ENCODE assay signal across 10 mouse cellular contexts in the genomic region with DNA sequence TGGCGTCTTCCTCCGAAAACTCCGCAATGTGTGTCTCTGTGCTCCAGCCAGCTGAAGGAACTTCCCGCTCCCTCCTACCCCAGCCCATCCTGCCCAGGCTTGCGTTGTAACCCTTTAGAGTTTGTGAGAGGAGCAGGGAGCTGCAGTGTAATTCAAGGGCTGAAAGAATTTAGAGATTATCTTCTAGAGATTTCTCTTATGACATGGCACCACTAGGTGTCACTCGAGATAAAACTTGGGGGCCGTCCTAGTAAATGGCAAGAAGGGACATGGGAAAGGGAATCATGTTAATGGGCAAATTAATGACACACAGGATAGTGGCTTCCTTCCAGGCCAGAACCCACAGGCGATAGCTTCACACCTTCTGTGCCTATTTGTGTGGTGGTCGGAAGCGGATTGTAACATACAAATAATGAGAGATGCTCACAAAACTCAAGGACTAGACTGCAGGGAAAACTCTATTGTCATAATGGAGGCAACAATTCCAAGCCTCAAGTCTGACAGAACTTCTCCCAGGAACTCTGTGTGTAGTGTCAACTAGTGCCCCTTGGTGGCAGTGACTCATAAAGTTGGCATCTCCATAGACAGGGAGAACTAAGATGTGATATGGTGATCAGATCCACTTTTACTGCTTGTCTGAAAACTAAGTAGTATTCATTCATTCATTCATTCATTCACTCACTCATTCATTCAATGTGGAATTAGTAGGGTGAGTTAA. TPM values are rescaled to one million over a fixed set of nuclear protein-coding genes. Genes with fewer than 3 reads are reported as not detected.
DNase-seq lines count a peak whose midpoint lies in the region; ATAC-seq and TF ChIP-seq lines count a peak whose summit lies in the region.
"Had no signal": no experiment of that assay in that cellular context is flagged by ENCODE, and none has a peak within 500 bp of the region (broad histone marks: within the 10 kb centered on the region; RNA-seq: fewer than 3 reads in every experiment).

No protein-coding gene starts in this region.

- H3K4me3 ChIP-seq in intestine, postnatal 0 days (ENCODE audit: low read depth, low read length) = no peak overlapping the region
- H3K4me3 ChIP-seq in intestine, embryonic 15.5 days (replicated peaks) = no peak overlapping the region
- no peak overlapping the region for H3K4me3 ChIP-seq in hindbrain, embryonic 14.5 days (replicated peaks; ENCODE audit: low read length)
- H3K4me3 ChIP-seq in limb, embryonic 15.5 days = no peak overlapping the region
- no peak overlapping the region for H3K4me3 ChIP-seq in intestine, embryonic 16.5 days (ENCODE audit: low read length)
- H3K4me3 ChIP-seq: embryonic facial prominence, embryonic 12.5 days had no signal

- peak; percentile 47 for DNase-seq in Muller cell, postnatal 12 days (ENCODE audit: inconsistent ontology term)
- peak; percentile 62 for DNase-seq in hindbrain, embryonic 14.5 days (ENCODE audit: low spot score)
- DNase-seq in retina, postnatal 1 day = peak; percentile 69

- no peaks in the 10 kb centered on the region for H3K36me3 ChIP-seq in intestine, postnatal 0 days (ENCODE audit: control insufficient read depth, insufficient read depth)
- no peaks in the 10 kb centered on the region for H3K36me3 ChIP-seq in intestine, embryonic 15.5 days
- H3K36me3 ChIP-seq in hindbrain, embryonic 14.5 days (replicated peaks; ENCODE audit: control insufficient read depth, insufficient read depth) = no peaks in the 10 kb centered on the region
- H3K36me3 ChIP-seq in limb, embryonic 15.5 days = no peaks in the 10 kb centered on the region
- H3K36me3 ChIP-seq in intestine, embryonic 16.5 days (ENCODE audit: control insufficient read depth, insufficient read depth, low read length) = no peaks in the 10 kb centered on the region
- H3K36me3 ChIP-seq: embryonic facial prominence, embryonic 12.5 days had no signal

- ATAC-seq in intestine, postnatal 0 days = no peak
- ATAC-seq in intestine, embryonic 15.5 days = no peak
- peak; percentile 78 for ATAC-seq in common myeloid progenitor, adult 5-6 weeks (replicated peaks; ENCODE audit: low read depth, poor library complexity, severe bottlenecking)
- ATAC-seq in hindbrain, embryonic 14.5 days (ENCODE audit: low FRiP score) = peak; percentile 62; the same call in 1 of the 2 replicates
- peak; percentile 35; the same call in 1 of the 2 replicates for ATAC-seq in limb, embryonic 15.5 days (ENCODE audit: insufficient number of reproducible peaks, low FRiP score, low TSS enrichment, low read depth)
- no peak for ATAC-seq in intestine, embryonic 16.5 days

- H3K9ac ChIP-seq in intestine, postnatal 0 days (ENCODE audit: low read depth, low read length) = no peak overlapping the region
- no peak overlapping the region for H3K9ac ChIP-seq in intestine, embryonic 15.5 days
- no peak overlapping the region for H3K9ac ChIP-seq in hindbrain, embryonic 14.5 days
- no peak overlapping the region for H3K9ac ChIP-seq in limb, embryonic 15.5 days
- no peak overlapping the region for H3K9ac ChIP-seq in intestine, embryonic 16.5 days (ENCODE audit: low read depth, low read length)
- H3K9ac ChIP-seq: embryonic facial prominence, embryonic 12.5 days had no signal

- H3K9me3 ChIP-seq in intestine, postnatal 0 days (ENCODE audit: control insufficient read depth) = no peaks in the 10 kb centered on the region
- no peaks in the 10 kb centered on the region for H3K9me3 ChIP-seq in intestine, embryonic 15.5 days
- H3K9me3 ChIP-seq in hindbrain, embryonic 14.5 days (ENCODE audit: control insufficient read depth, low read length) = no peaks in the 10 kb centered on the region
- no peaks in the 10 kb centered on the region for H3K9me3 ChIP-seq in limb, embryonic 15.5 days
- H3K9me3 ChIP-seq in intestine, embryonic 16.5 days (ENCODE audit: control insufficient read depth, low read length) = no peaks in the 10 kb centered on the region
- H3K9me3 ChIP-seq: embryonic facial prominence, embryonic 12.5 days had no signal

- H3K4me2 ChIP-seq in intestine, postnatal 0 days (replicated peaks; ENCODE audit: low read depth) = no peak overlapping the region
- H3K4me2 ChIP-seq in intestine, embryonic 15.5 days (replicated peaks) = no peak overlapping the region
- no peak overlapping the region for H3K4me2 ChIP-seq in hindbrain, embryonic 14.5 days (replicated peaks)
- no peak overlapping the region for H3K4me2 ChIP-seq in limb, embryonic 15.5 days
- H3K4me2 ChIP-seq in intestine, embryonic 16.5 days (ENCODE audit: low read depth, low read length) = no peak overlapping the region
- H3K4me2 ChIP-seq: embryonic facial prominence, embryonic 12.5 days had no signal

- H3K27me3 ChIP-seq in intestine, postnatal 0 days (replicated peaks; ENCODE audit: control insufficient read depth, insufficient read depth, low read length) = no peaks in the 10 kb centered on the region
- H3K27me3 ChIP-seq in intestine, embryonic 15.5 days (replicated peaks) = no peaks in the 10 kb centered on the region
- no peaks in the 10 kb centered on the region for H3K27me3 ChIP-seq in hindbrain, embryonic 14.5 days (ENCODE audit: control insufficient read depth, insufficient read depth, low read length)
- no peaks in the 10 kb centered on the region for H3K27me3 ChIP-seq in limb, embryonic 15.5 days
- no peaks in the 10 kb centered on the region for H3K27me3 ChIP-seq in intestine, embryonic 16.5 days (replicated peaks; ENCODE audit: control insufficient read depth, insufficient read depth, low read length)
- H3K27me3 ChIP-seq: embryonic facial prominence, embryonic 12.5 days had no signal

- WGBS in intestine, postnatal 0 days = 48% methylated on average over 10 of the region's 10 CpGs
- WGBS in intestine, embryonic 15.5 days = 54% methylated on average over 10 of the region's 10 CpGs
- 64% methylated on average over 10 of the region's 10 CpGs for WGBS in hindbrain, embryonic 14.5 days
- 36% methylated on average over 10 of the region's 10 CpGs for WGBS in limb, embryonic 15.5 days
- WGBS in intestine, embryonic 16.5 days = 47% methylated on average over 10 of the region's 10 CpGs

- TF ChIP-seq CTCF in intestine, postnatal 0 days (IDR thresholded peaks at IDR 0.05; ENCODE audit: low read depth) = peak; percentile 65

- H3K4me1 ChIP-seq in intestine, postnatal 0 days (replicated peaks; ENCODE audit: control insufficient read depth, insufficient read depth, low read length) = no peaks in the 10 kb centered on the region
- H3K4me1 ChIP-seq in intestine, embryonic 15.5 days (replicated peaks) = no peaks in the 10 kb centered on the region
- H3K4me1 ChIP-seq in hindbrain, embryonic 14.5 days (replicated peaks; ENCODE audit: control insufficient read depth, insufficient read depth, low read length) = no peaks in the 10 kb centered on the region
- peaks cover 4% of the 10 kb centered on the region for H3K4me1 ChIP-seq in limb, embryonic 15.5 days
- no peaks in the 10 kb centered on the region for H3K4me1 ChIP-seq in intestine, embryonic 16.5 days (ENCODE audit: control insufficient read depth, insufficient read depth, low read length)
- H3K4me1 ChIP-seq: embryonic facial prominence, embryonic 12.5 days had no signal

- H3K27ac ChIP-seq in intestine, postnatal 0 days (ENCODE audit: low read depth, low read length) = no peak overlapping the region
- no peak overlapping the region for H3K27ac ChIP-seq in intestine, embryonic 15.5 days
- no peak overlapping the region for H3K27ac ChIP-seq in hindbrain, embryonic 14.5 days
- no peak overlapping the region for H3K27ac ChIP-seq in limb, embryonic 15.5 days
- H3K27ac ChIP-seq in intestine, embryonic 16.5 days (ENCODE audit: low read length) = no peak overlapping the region
- H3K27ac ChIP-seq: embryonic facial prominence, embryonic 12.5 days; macrophage had no signal

RNA-seq across cellular contexts. Expression of a gene that starts 6.1 kb away (rescaled TPM):
- polyA plus RNA-seq in intestine, postnatal 0 days (2015; fragmentation: Nextera tagmentation; extraction: Ambion mirVana) = not detected in 2 replicates
- polyA plus RNA-seq in intestine, embryonic 15.5 days (2015; fragmentation: Nextera tagmentation; extraction: Ambion mirVana) = not detected in 2 replicates
- not detected in 2 replicates for total RNA-seq in common myeloid progenitor, adult 5-6 weeks (2017)
- polyA plus RNA-seq in hindbrain, embryonic 14.5 days (2014; fragmentation: Nextera tagmentation; extraction: Ambion mirVana) = not detected in 2 replicates
- polyA plus RNA-seq in limb, embryonic 15.5 days (2015; fragmentation: Nextera tagmentation; extraction: Ambion mirVana) = not detected in 2 replicates
- polyA plus RNA-seq in intestine, embryonic 16.5 days (2015; fragmentation: Nextera tagmentation; extraction: Ambion mirVana) = not detected in 2 replicates
- polyA plus RNA-seq: embryonic facial prominence, embryonic 12.5 days; macrophage had no signal

Comparison
In these comparisons a context has a peak if more than half of its experiments do, and no peak if none do; other contexts are left out.
1. ATAC-seq: peak in common myeloid progenitor, adult 5-6 weeks (single experiment), hindbrain, embryonic 14.5 days (single experiment) and limb, embryonic 15.5 days (single experiment); none in intestine, postnatal 0 days (single experiment), intestine, embryonic 15.5 days (single experiment) and intestine, embryonic 16.5 days (single experiment).
2. Peak in every context shown above with its lines, with median percentiles within 50 percentile points of each other: DNase-seq.